Comparison of ENCODE assay signal across 8 mouse cellular contexts in the genomic region with DNA sequence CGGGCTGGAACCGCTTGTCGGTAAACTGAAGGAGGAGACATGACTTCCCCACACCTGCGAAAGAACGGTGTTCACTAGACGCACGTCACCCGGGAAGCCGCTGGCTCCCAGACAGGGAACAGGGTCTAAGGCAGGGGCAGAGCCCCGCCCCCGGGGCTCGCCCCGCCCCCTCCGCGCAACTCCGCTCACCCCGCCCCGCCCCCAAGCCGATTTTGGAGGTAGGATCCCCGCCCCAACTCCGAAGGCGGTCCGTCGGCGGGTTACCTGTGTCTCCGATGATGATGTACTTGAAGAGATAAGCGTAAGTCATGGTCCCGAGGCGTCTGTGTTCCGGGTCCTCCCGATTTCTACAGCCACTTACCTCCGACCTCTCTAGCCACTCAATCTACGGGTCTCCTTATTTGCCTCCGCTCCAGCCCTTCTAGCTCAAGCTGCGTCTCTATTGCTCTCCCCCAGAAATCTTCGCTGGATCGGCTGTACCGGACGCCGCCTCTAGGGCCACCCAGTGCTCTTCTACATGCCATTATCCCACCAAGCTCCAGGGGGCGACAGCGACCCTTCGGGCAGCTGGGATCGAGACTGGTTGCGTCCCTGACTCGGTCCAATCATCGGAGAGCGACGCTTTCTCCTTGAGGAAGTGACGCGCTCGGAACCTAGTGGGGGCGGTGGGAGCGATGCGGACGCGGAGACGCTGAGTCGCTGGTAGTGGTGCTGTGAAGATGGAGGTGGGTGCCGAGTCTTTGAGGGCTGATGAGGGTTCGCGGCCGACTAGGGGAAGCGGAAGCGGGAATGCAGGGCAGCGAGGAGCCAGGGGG. TPM values are rescaled to one million over a fixed set of nuclear protein-coding genes. Genes with fewer than 3 reads are reported as not detected.
A peak's percentile ranks its signal among the peaks of the same experiment; 100 is the strongest.
DNase-seq lines count a peak whose midpoint lies in the region; ATAC-seq lines count a peak whose summit lies in the region.

TSS of gene Tox4 (plus strand) at position 215 of the 815 bp plus-strand sequence.
TSS of gene Rab2b (minus strand) at position 614 of the 815 bp plus-strand sequence.

- H3K36me3 ChIP-seq in hindbrain, embryonic 15.5 days = peaks cover 18% of the 10 kb centered on the region

- DNase-seq in T-cell, adult 2 months (ENCODE audit: low spot score) = peak; percentile 99
- DNase-seq in cerebellum, postnatal 36 days = peak; percentile 98 to 100
- DNase-seq in frontal cortex, postnatal 36 days (ENCODE audit: low spot score in 2 of 2) = peak; percentile 99 to 100
- peak; percentile 96 for DNase-seq in left cerebral cortex, adult 11 months (ENCODE audit: low spot score)
- peak; percentile 99 for DNase-seq in lung, postnatal 4 days
- DNase-seq in retina, postnatal 7 days (ENCODE audit: low read depth, low spot score) = peak; percentile 100
- peak; percentile 95 for DNase-seq in urinary bladder, adult 2 months (ENCODE audit: low spot score)

- peak within 1 kb of the TSS; percentile 70 for H3K4me2 ChIP-seq in hindbrain, embryonic 15.5 days

- H3K27ac ChIP-seq in hindbrain, embryonic 15.5 days (replicated peaks) = peak within 1 kb of the TSS; percentile 88

- peak; percentile 99 for ATAC-seq in hindbrain, embryonic 15.5 days (ENCODE audit: low FRiP score, low read depth)

- peak within 1 kb of the TSS; percentile 80 for H3K4me3 ChIP-seq in hindbrain, embryonic 15.5 days

- peak within 1 kb of the TSS; percentile 82 for H3K9ac ChIP-seq in hindbrain, embryonic 15.5 days

- H3K9me3 ChIP-seq in hindbrain, embryonic 15.5 days = no peaks in the 10 kb centered on the region

- peaks cover 23% of the 10 kb centered on the region for H3K4me1 ChIP-seq in hindbrain, embryonic 15.5 days (replicated peaks)

- under 1% methylated on average over 59 of the region's 66 CpGs for WGBS in hindbrain, embryonic 15.5 days

- no peaks in the 10 kb centered on the region for H3K27me3 ChIP-seq in hindbrain, embryonic 15.5 days

RNA-seq across cellular contexts. Expression of gene Tox4, which starts in this region (rescaled TPM):
- 52.2 and 54.0 TPM in 2 replicates for polyA plus RNA-seq in hindbrain, embryonic 15.5 days (2015; fragmentation: Nextera tagmentation; extraction: Ambion mirVana)
- polyA plus RNA-seq in urinary bladder, adult 2 months (2012; rRNA removed) = 27.8 and 29.3 TPM in 2 replicates

RNA-seq across cellular contexts. Expression of gene Rab2b, which starts in this region (rescaled TPM):
- 54.5 and 59.0 TPM in 2 replicates for polyA plus RNA-seq in hindbrain, embryonic 15.5 days (2015; fragmentation: Nextera tagmentation; extraction: Ambion mirVana)
- 17.5 and 18.1 TPM in 2 replicates for polyA plus RNA-seq in urinary bladder, adult 2 months (2012; rRNA removed)

Comparison
In these comparisons a context has a peak if more than half of its experiments do, and no peak if none do; other contexts are left out.
1. Peak in every context shown above with its lines: DNase-seq, ATAC-seq, H3K4me3 ChIP-seq and H3K27ac ChIP-seq.